Mouse (Mus musculus): ENCODE results near the gene Tcf3. TPM values are rescaled to one million over a fixed set of nuclear protein-coding genes. Genes with fewer than 3 reads are reported as not detected.

Gene Tcf3
- polyA plus RNA-seq, 1 experiment from 2014 or later: 30.9 TPM

- Histone ChIP-seq H3K9me3 (ENCODE audit: control insufficient read depth, low read length) (no peaks in the 10 kb centered on the region), H3K4me2 (replicated peaks; ENCODE audit: low read depth) (no peak overlapping the region), H3K36me3 (ENCODE audit: control insufficient read depth, insufficient read depth, low read length) (no peaks in the 10 kb centered on the region), H3K27me3 (ENCODE audit: control insufficient read depth, insufficient read depth, low read length) (no peaks in the 10 kb centered on the region), H3K4me3 (ENCODE audit: low read depth, low read length) (no peak overlapping the region), H3K27ac (replicated peaks) (no peak overlapping the region), H3K4me1 (replicated peaks; ENCODE audit: control insufficient read depth, insufficient read depth) (no peaks in the 10 kb centered on the region), H3K9ac (ENCODE audit: low read length) (no peak overlapping the region)
- ATAC-seq (ENCODE audit: low FRiP score, low TSS enrichment) (no peak), DNase-seq (ENCODE audit: low spot score) (no peak)
- no peak for TF ChIP-seq CTCF (IDR thresholded peaks at IDR 0.05; ENCODE audit: low read depth)
- TF ChIP-seq EP300 (optimal IDR thresholded peaks at IDR 0.05): no peak
- 76% methylated on average over 8 of the region's 8 CpGs for WGBS
These were observed 10.3 kb upstream of the Tcf3 start for GRCm38 (mm10) chr10:80443575-80444278.

- no peak overlapping the region for H3K9ac ChIP-seq (ENCODE audit: low read length)
- no peak overlapping the region for H3K4me2 ChIP-seq (replicated peaks; ENCODE audit: low read depth)
- no peak for DNase-seq (ENCODE audit: low spot score)
- no peaks in the 10 kb centered on the region for H3K4me1 ChIP-seq (replicated peaks; ENCODE audit: control insufficient read depth, insufficient read depth)
- no peak overlapping the region for H3K27ac ChIP-seq (replicated peaks)
- 57% methylated on average over 2 of the region's 2 CpGs for WGBS
- TF ChIP-seq EP300 (optimal IDR thresholded peaks at IDR 0.05): no peak
- no peak for TF ChIP-seq CTCF (IDR thresholded peaks at IDR 0.05; ENCODE audit: low read depth)
- no peak overlapping the region for H3K4me3 ChIP-seq (ENCODE audit: low read depth, low read length)
- no peaks in the 10 kb centered on the region for H3K27me3 ChIP-seq (ENCODE audit: control insufficient read depth, insufficient read depth, low read length)
- H3K36me3 ChIP-seq (ENCODE audit: control insufficient read depth, insufficient read depth, low read length): no peaks in the 10 kb centered on the region
- no peaks in the 10 kb centered on the region for H3K9me3 ChIP-seq (ENCODE audit: control insufficient read depth, low read length)
- no peak for ATAC-seq (ENCODE audit: low FRiP score, low TSS enrichment)
These were observed 9.5 kb upstream of the Tcf3 start for GRCm38 (mm10) chr10:80442989-80443388.

GRCm38 (mm10) chr10:80441598-80441997, 8.2 kb upstream of the Tcf3 start:
- H3K4me2 ChIP-seq (replicated peaks; ENCODE audit: low read depth): no peak overlapping the region
- H3K9me3 ChIP-seq (ENCODE audit: control insufficient read depth, low read length): no peaks in the 10 kb centered on the region
- H3K36me3 ChIP-seq (ENCODE audit: control insufficient read depth, insufficient read depth, low read length): no peaks in the 10 kb centered on the region
- 61% methylated on average over 8 of the region's 8 CpGs for WGBS
- no peaks in the 10 kb centered on the region for H3K4me1 ChIP-seq (replicated peaks; ENCODE audit: control insufficient read depth, insufficient read depth)
- no peaks in the 10 kb centered on the region for H3K27me3 ChIP-seq (ENCODE audit: control insufficient read depth, insufficient read depth, low read length)
- DNase-seq (ENCODE audit: low spot score) (no peak), ATAC-seq (ENCODE audit: low FRiP score, low TSS enrichment) (no peak)
- no peak overlapping the region for H3K4me3 ChIP-seq (ENCODE audit: low read depth, low read length)
- TF ChIP-seq EP300 (optimal IDR thresholded peaks at IDR 0.05): no peak
- 0 out of 2 replicates have a peak, but pooled peaks have one; percentile 9 for TF ChIP-seq CTCF (IDR thresholded peaks at IDR 0.05; ENCODE audit: low read depth)
- H3K27ac ChIP-seq (replicated peaks): no peak overlapping the region
- H3K9ac ChIP-seq (ENCODE audit: low read length): no peak overlapping the region

- Histone ChIP-seq H3K4me1 (replicated peaks; ENCODE audit: control insufficient read depth, insufficient read depth) (0 out of 2 replicates have a peak, but pooled peaks cover 6% of the 10 kb centered on the region), H3K9me3 (ENCODE audit: control insufficient read depth, low read length) (no peaks in the 10 kb centered on the region), H3K36me3 (ENCODE audit: control insufficient read depth, insufficient read depth, low read length) (no peaks in the 10 kb centered on the region), H3K9ac (ENCODE audit: low read length) (no peak overlapping the region), H3K4me2 (replicated peaks; ENCODE audit: low read depth) (no peak overlapping the region), H3K27me3 (ENCODE audit: control insufficient read depth, insufficient read depth, low read length) (no peaks in the 10 kb centered on the region), H3K27ac (replicated peaks) (no peak overlapping the region), H3K4me3 (ENCODE audit: low read depth, low read length) (no peak overlapping the region)
- DNase-seq (ENCODE audit: low spot score): no peak
- TF ChIP-seq CTCF (IDR thresholded peaks at IDR 0.05; ENCODE audit: low read depth): no peak
- TF ChIP-seq EP300 (optimal IDR thresholded peaks at IDR 0.05): no peak
- no peak for ATAC-seq (ENCODE audit: low FRiP score, low TSS enrichment)
These were observed 6.6 kb upstream of the Tcf3 start for GRCm38 (mm10) chr10:80440031-80440430.

GRCm38 (mm10) chr10:80437973-80438372, 4.5 kb upstream of the Tcf3 start:
- ATAC-seq (ENCODE audit: low FRiP score, low TSS enrichment) (no peak), DNase-seq (ENCODE audit: low spot score) (peak; percentile 65)
- Histone ChIP-seq H3K27ac (replicated peaks) (no peak overlapping the region), H3K4me1 (replicated peaks; ENCODE audit: control insufficient read depth, insufficient read depth) (peaks cover 6% of the 10 kb centered on the region; the same call in 1 of the 2 replicates), H3K27me3 (ENCODE audit: control insufficient read depth, insufficient read depth, low read length) (no peaks in the 10 kb centered on the region), H3K9ac (ENCODE audit: low read length) (no peak overlapping the region), H3K4me2 (replicated peaks; ENCODE audit: low read depth) (no peak overlapping the region), H3K9me3 (ENCODE audit: control insufficient read depth, low read length) (no peaks in the 10 kb centered on the region), H3K36me3 (ENCODE audit: control insufficient read depth, insufficient read depth, low read length) (no peaks in the 10 kb centered on the region), H3K4me3 (ENCODE audit: low read depth, low read length) (no peak overlapping the region)
- TF ChIP-seq EP300 (optimal IDR thresholded peaks at IDR 0.05): no peak
- TF ChIP-seq CTCF (IDR thresholded peaks at IDR 0.05; ENCODE audit: low read depth): no peak
- 42% methylated on average over 4 of the region's 4 CpGs for WGBS

- Histone ChIP-seq H3K27me3 (ENCODE audit: control insufficient read depth, insufficient read depth, low read length) (no peaks in the 10 kb centered on the region), H3K4me2 (replicated peaks; ENCODE audit: low read depth) (peak overlapping the region; percentile 34), H3K9ac (ENCODE audit: low read length) (0 out of 2 replicates have a peak overlapping the region, but pooled peaks have one; percentile 18), H3K4me1 (replicated peaks; ENCODE audit: control insufficient read depth, insufficient read depth) (peaks cover 6% of the 10 kb centered on the region; the same call in 1 of the 2 replicates), H3K9me3 (ENCODE audit: control insufficient read depth, low read length) (no peaks in the 10 kb centered on the region), H3K27ac (replicated peaks) (peak overlapping the region; percentile 87), H3K36me3 (ENCODE audit: control insufficient read depth, insufficient read depth, low read length) (no peaks in the 10 kb centered on the region), H3K4me3 (ENCODE audit: low read depth, low read length) (no peak overlapping the region)
- ATAC-seq (ENCODE audit: low FRiP score, low TSS enrichment) (no peak), DNase-seq (ENCODE audit: low spot score) (peak; percentile 73)
- WGBS: 7% methylated on average over 9 of the region's 9 CpGs
- TF ChIP-seq EP300 (optimal IDR thresholded peaks at IDR 0.05): no peak
- TF ChIP-seq CTCF (IDR thresholded peaks at IDR 0.05; ENCODE audit: low read depth): no peak
These were observed 2.8 kb upstream of the Tcf3 start for GRCm38 (mm10) chr10:80436276-80436675.
